Mouse (Mus musculus): ENCODE measurements around the gene Ube2o. TPM values are rescaled to one million over a fixed set of nuclear protein-coding genes. Genes with fewer than 3 reads are reported as not detected.
A peak's percentile ranks its signal among the peaks of the same experiment; 100 is the strongest.

Ube2o gene
- polyA plus RNA-seq, 1 experiment from 2014 or later = 8.8 TPM

DNA sequence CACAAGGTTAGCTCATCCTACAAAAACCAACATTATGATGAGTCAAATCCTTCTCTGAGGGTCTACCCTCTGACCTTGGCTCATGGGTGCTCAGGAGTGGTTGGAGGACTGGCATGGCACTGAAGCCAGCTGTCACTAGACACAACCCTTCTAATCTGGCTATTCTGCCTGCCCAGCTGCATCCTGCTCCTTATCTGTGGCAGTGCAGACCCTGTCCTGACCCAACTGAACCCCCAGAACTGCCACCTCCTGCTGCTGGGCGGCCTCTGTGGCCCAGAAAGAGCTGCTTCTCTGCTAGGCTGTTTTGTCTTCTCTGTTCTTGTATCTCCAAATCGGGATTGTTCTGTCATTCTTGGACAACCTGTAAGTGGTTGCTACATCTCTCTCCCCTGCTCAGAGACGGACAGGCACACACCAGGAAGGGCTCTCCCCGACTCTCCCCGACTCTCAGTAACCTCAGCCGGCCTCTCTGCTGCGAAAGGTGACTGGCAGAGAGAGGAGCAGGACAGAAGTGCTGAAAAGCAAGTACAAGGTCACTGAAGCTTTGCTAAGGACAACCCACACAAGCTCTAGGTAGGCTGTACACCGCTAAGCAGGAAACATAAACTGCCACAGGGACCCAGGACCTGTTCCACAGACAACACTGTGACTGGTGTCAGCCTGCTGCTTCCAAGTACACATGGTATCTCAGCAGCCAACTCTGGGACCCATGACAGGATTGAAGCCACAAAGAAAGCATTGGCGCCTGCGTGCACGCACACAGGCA lies 31.8 kb downstream of the Ube2o start:
- ATAC-seq = no peak; the same call in 1 of the 2 replicates
- H3K27me3 ChIP-seq (replicated peaks) = no peaks in the 10 kb centered on the region
- H3K4me1 ChIP-seq (replicated peaks) = peaks cover 18% of the 10 kb centered on the region
- peaks cover 9% of the 10 kb centered on the region for H3K36me3 ChIP-seq
- no peak overlapping the region for H3K4me3 ChIP-seq (replicated peaks)
- no peak overlapping the region for H3K27ac ChIP-seq
- H3K9me3 ChIP-seq = no peaks in the 10 kb centered on the region
- no peak overlapping the region for H3K4me2 ChIP-seq (replicated peaks)
- no peak overlapping the region for H3K9ac ChIP-seq
- WGBS = 85% methylated on average over 11 of the region's 11 CpGs

DNA sequence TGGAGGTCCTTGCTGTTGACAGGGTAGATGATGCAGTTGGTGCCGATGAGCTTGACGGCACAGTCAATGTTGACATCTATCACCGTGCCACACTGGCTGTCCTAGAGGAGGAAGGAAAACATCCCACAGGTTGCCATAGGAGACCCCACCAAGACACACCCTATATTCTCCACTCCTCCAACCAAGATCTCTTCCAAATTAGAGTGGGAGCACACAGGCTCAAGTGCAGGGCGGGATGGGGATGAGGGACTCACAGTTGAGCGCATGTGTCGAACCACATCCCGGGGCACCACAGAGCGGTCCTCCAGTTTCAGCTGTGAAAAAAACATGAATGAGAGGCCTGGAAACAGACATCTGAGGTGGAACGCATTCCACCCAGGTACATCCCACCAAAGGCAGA lies 32.5 kb downstream of the Ube2o start:
- no peak overlapping the region for H3K4me2 ChIP-seq (replicated peaks)
- H3K27ac ChIP-seq = no peak overlapping the region
- no peak for ATAC-seq
- no peaks in the 10 kb centered on the region for H3K27me3 ChIP-seq (replicated peaks)
- no peaks in the 10 kb centered on the region for H3K9me3 ChIP-seq
- H3K9ac ChIP-seq = no peak overlapping the region
- no peak overlapping the region for H3K4me3 ChIP-seq (replicated peaks)
- peaks cover 15% of the 10 kb centered on the region for H3K4me1 ChIP-seq (replicated peaks)
- 98% methylated on average over 9 of the region's 9 CpGs for WGBS
- H3K36me3 ChIP-seq = peaks cover 15% of the 10 kb centered on the region

DNA sequence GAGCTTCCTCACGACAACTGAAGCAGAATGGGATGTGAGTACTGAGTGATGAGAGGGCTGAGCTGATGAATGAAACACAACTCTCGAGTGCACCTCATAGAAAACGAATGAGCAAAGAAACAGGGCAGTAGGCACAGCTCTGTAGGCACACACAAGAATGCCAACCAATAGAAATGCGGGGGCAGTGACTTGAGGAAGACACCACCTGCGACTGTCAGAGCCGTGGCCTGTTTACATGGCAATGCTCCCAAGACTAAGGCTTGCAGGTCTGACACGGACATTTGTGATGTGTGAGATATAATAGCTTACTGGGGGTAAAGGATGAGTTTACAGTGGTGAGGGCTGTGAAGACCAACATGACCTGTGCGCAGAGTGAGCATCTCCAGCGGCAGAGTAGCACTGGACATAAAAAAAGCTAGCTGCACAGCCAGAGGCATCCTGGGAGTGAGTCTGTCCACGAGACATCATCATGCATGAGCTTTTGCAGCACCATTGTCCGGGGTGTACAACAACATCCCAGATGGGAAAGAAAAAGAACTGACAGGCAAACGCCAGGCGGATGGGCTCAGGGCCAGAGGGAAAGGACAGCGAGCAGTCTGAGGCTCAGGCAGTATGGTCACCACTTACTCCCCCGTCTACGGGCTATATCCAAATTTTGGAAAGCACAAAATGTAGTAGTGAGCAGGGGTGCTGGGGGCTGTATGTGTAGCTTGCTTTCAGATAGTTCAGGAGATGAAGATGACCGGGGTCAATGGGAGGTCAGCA lies 33.8 kb downstream of the Ube2o start:
- H3K27ac ChIP-seq = no peak overlapping the region
- H3K4me3 ChIP-seq (replicated peaks) = no peak overlapping the region
- H3K4me2 ChIP-seq (replicated peaks) = no peak overlapping the region
- H3K4me1 ChIP-seq (replicated peaks) = peaks cover 15% of the 10 kb centered on the region
- 78% methylated on average over 17 of the region's 17 CpGs for whole genome bisulfite sequencing
- ATAC-seq = no peak
- H3K9ac ChIP-seq = no peak overlapping the region
- no peaks in the 10 kb centered on the region for H3K9me3 ChIP-seq
- no peaks in the 10 kb centered on the region for H3K27me3 ChIP-seq (replicated peaks)
- peaks cover 27% of the 10 kb centered on the region for H3K36me3 ChIP-seq

- H3K9me3 ChIP-seq = no peaks in the 10 kb centered on the region
- H3K4me3 ChIP-seq (replicated peaks) = no peak overlapping the region
- no peak overlapping the region for H3K4me2 ChIP-seq (replicated peaks)
- H3K4me1 ChIP-seq (replicated peaks) = no peaks in the 10 kb centered on the region
- H3K9ac ChIP-seq = no peak overlapping the region
- no peaks in the 10 kb centered on the region for H3K27me3 ChIP-seq (replicated peaks)
- 84% methylated on average over 4 of the region's 4 CpGs for WGBS
- no peak; the same call in 1 of the 2 replicates for ATAC-seq
- no peak overlapping the region for H3K27ac ChIP-seq
- peaks cover 53% of the 10 kb centered on the region for H3K36me3 ChIP-seq
Observed at GRCm38 (mm10) chr11:116543110-116543509, 38.1 kb downstream of the Ube2o start.

DNA sequence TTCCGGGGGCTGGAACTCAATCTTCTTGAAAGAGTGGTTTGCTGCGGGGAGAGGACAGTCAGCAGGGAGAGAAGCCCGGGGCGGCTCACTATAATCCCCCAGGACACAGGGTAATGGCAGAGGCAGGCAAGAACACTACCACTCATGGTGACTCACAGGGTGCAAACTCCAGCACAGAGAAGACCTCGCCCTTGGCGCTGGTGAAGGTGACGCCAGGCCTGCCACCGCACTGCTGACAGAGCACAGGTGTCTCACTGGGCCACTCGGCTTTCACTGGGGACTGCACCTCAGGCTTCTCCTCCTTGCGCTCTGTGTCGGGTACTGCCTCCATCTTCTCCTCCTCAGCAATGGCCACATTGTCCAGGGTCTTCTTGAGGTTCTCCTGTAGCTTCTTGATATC lies 40.1 kb downstream of the Ube2o start:
- no peak overlapping the region for H3K4me3 ChIP-seq (replicated peaks)
- no peaks in the 10 kb centered on the region for H3K27me3 ChIP-seq (replicated peaks)
- H3K9me3 ChIP-seq = no peaks in the 10 kb centered on the region
- WGBS = 91% methylated on average over 11 of the region's 11 CpGs
- no peak overlapping the region for H3K4me2 ChIP-seq (replicated peaks)
- no peak overlapping the region for H3K27ac ChIP-seq
- no peak overlapping the region for H3K9ac ChIP-seq
- ATAC-seq = no peak
- no peaks in the 10 kb centered on the region for H3K4me1 ChIP-seq (replicated peaks)
- H3K36me3 ChIP-seq = peaks cover 51% of the 10 kb centered on the region

DNA sequence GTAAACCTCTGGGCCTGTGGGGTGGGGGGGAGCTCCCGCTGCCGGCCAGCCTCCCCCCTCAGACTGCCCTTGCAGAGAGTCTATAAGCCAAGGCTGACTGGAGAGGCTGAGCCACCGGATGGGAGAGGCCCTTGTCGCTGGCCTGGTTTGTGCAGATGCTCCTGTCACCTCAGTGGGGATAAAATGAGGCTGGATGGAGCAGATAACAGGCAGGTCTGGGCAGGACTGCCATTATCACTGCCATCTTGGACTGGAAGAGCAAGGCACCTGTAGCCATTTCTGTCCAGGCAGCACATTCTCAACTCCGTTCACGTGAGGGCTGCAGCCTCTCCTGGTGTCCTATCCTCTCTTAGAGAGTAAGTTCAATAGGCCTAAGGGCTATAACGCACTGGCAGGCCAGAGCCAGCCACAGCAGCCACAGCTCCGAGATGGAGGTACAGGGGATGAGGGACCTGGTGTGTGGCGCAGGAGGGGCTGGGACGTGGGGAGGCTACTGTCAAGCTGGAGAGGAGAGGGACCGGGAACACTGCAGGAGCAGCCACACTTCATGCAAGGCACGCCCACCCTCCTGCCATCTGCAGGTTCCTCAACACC lies 43.0 kb downstream of the Ube2o start:
- peaks cover 9% of the 10 kb centered on the region for H3K4me1 ChIP-seq (replicated peaks)
- peaks cover 33% of the 10 kb centered on the region for H3K36me3 ChIP-seq
- no peaks in the 10 kb centered on the region for H3K9me3 ChIP-seq
- no peak overlapping the region for H3K4me2 ChIP-seq (replicated peaks)
- H3K4me3 ChIP-seq (replicated peaks) = no peak overlapping the region
- H3K27me3 ChIP-seq (replicated peaks) = peaks cover 9% of the 10 kb centered on the region
- no peak for ATAC-seq
- H3K9ac ChIP-seq = no peak overlapping the region
- 84% methylated on average over 12 of the region's 12 CpGs for WGBS
- H3K27ac ChIP-seq = no peak overlapping the region

- Histone ChIP-seq H3K36me3 (peaks cover 26% of the 10 kb centered on the region), H3K9me3 (no peaks in the 10 kb centered on the region), H3K4me1 (replicated peaks) (peaks cover 17% of the 10 kb centered on the region), H3K4me3 (replicated peaks) (no peak overlapping the region), H3K9ac (no peak overlapping the region), H3K27me3 (replicated peaks) (peaks cover 18% of the 10 kb centered on the region), H3K27ac (no peak overlapping the region), H3K4me2 (replicated peaks) (no peak overlapping the region)
- no peak for ATAC-seq
- WGBS = 83% methylated on average over 5 of the region's 5 CpGs
Observed at GRCm38 (mm10) chr11:116537388-116537787, 43.9 kb downstream of the Ube2o start.

DNA sequence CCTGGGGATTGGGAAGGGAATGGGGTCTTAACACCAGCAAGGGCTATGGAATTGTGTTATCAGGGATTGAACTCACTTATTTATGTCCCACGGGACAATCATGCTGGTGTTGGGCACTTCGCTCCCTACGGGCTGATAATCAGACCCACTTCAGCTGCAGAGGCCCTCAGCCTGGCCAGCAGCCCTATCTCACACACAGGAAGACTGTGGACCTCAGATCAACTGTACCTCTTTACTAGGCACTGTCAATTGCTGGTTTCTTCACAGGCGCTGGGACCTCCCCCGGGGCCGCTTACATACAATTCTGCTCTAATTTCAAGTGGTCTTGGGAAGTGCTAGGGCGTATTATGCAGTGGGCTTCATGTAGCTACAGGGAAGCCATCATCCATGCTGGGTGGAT lies 44.6 kb downstream of the Ube2o start:
- peaks cover 21% of the 10 kb centered on the region for H3K27me3 ChIP-seq (replicated peaks)
- no peak for ATAC-seq
- peaks cover 24% of the 10 kb centered on the region for H3K4me1 ChIP-seq (replicated peaks)
- no peaks in the 10 kb centered on the region for H3K9me3 ChIP-seq
- H3K36me3 ChIP-seq = peaks cover 19% of the 10 kb centered on the region
- H3K9ac ChIP-seq = no peak overlapping the region
- H3K4me2 ChIP-seq (replicated peaks) = no peak overlapping the region
- 88% methylated on average over 7 of the region's 7 CpGs for WGBS
- no peak overlapping the region for H3K4me3 ChIP-seq (replicated peaks)
- no peak overlapping the region for H3K27ac ChIP-seq

DNA sequence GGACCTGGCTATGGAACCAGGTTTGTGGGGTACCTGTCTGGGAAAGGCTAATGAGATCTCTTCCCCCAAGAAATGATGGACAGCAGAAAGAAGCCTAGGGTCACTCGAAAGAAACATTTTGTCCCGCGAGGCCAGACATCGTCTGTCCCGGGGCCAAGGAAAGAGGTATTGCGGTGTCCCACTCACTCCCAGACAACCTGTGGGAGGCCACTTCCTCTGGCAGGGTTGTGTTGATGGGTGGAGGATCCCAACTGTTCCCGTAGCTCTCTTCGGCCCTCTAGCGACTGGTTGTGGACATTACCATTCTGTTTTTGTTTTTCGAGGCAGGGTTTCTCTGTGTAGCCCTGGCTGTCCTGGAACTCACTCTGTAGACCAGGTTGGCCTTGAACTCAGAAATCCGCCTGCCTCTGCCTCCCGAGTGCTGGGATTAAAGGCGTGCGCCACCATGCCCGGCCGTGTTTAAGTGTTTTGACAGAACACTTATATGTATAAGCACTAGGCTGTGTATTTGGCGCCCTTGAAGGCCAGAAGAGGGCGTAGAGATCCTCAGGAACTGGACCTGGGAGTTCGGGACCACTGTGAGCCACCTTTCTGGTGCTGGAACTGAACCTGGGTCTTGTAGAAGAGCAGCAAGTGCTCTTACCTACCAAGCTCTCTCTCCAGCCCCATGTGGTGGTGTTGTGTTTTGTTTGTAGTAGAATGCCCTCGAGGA lies 46.9 kb downstream of the Ube2o start:
- H3K27me3 ChIP-seq (replicated peaks) = peaks cover 35% of the 10 kb centered on the region
- H3K36me3 ChIP-seq = peaks cover 12% of the 10 kb centered on the region
- H3K4me2 ChIP-seq (replicated peaks) = peak overlapping the region; percentile 95
- H3K9ac ChIP-seq = peak overlapping the region; percentile 49; the same call in 1 of the 2 replicates
- no peaks in the 10 kb centered on the region for H3K9me3 ChIP-seq
- peak; percentile 76 for ATAC-seq
- peak overlapping the region; percentile 51 for H3K4me3 ChIP-seq (replicated peaks)
- peaks cover 34% of the 10 kb centered on the region for H3K4me1 ChIP-seq (replicated peaks)
- no peak overlapping the region for H3K27ac ChIP-seq
- 17% methylated on average over 20 of the region's 20 CpGs for WGBS

GRCm38 (mm10) chr11:116533341-116534153 lies 47.7 kb downstream of the Ube2o start:
- Histone ChIP-seq H3K9ac (peak overlapping the region; percentile 49), H3K4me3 (replicated peaks) (peak overlapping the region; percentile 51), H3K4me2 (replicated peaks) (peak overlapping the region; percentile 95), H3K4me1 (replicated peaks) (peaks cover 34% of the 10 kb centered on the region), H3K9me3 (no peaks in the 10 kb centered on the region), H3K36me3 (peaks cover 4% of the 10 kb centered on the region; the same call in 1 of the 2 replicates), H3K27ac (0 out of 2 replicates have a peak overlapping the region, but pooled peaks have one; percentile 23), H3K27me3 (replicated peaks) (peaks cover 35% of the 10 kb centered on the region)
- under 1% methylated on average over 63 of the region's 63 CpGs for WGBS
- peak; percentile 68 for ATAC-seq

DNA sequence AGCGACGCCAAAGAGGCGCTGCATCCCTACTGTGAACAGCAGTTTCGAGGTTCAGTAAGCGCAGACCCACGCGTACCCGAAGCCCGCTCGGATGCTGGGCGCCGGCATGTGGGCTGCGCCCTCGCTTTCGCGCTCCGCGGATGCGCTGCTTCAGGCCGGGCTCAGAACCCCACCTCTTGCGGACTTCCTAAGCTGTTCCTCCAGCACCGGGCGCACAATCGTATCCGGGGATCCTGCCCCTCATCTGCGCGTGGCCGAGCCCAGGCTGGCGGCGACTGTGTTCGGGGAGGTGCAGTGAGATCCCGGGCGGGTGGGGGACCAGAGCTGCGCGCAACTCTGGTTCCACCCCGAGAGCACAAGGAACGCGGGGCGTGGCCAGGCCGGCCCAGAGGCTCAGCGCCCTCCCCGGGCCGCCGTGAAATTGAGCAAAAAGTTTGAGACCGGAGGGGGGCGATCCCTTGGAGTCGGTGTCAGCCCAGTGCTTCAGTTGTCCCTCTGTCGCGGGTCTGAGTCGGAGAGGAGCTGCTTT lies 48.4 kb downstream of the Ube2o start:
- Histone ChIP-seq H3K9ac (peak overlapping the region; percentile 49), H3K4me3 (replicated peaks) (peak overlapping the region; percentile 51), H3K27me3 (replicated peaks) (peaks cover 35% of the 10 kb centered on the region), H3K4me2 (replicated peaks) (peak overlapping the region; percentile 95), H3K9me3 (no peaks in the 10 kb centered on the region), H3K36me3 (no peaks in the 10 kb centered on the region), H3K4me1 (replicated peaks) (peaks cover 34% of the 10 kb centered on the region), H3K27ac (0 out of 2 replicates have a peak overlapping the region, but pooled peaks have one; percentile 23)
- under 1% methylated on average over 50 of the region's 50 CpGs for WGBS
- peak; percentile 70 for ATAC-seq
